Mouse (Mus musculus) olfactory bulb, adult 2 months (tissue): ENCODE measurements around the gene Mtln.

Source experiments
- CTCF ChIP-seq: fragments of 200-500 bp; IDR thresholded peaks from 2 replicates; pipeline ENCODE4 v1.5.1; 2012; ENCODE audit warnings: low read depth, mild to moderate bottlenecking, low read length, moderate library complexity; ENCODE audit not compliant: insufficient read depth
- POLR2A ChIP-seq: fragments of 200-500 bp; IDR thresholded peaks from 2 replicates; pipeline ENCODE4 v1.6.1; 2012; ENCODE audit warnings: mild to moderate bottlenecking, low read depth, low read length, moderate library complexity; ENCODE audit not compliant: insufficient read depth

DNA sequence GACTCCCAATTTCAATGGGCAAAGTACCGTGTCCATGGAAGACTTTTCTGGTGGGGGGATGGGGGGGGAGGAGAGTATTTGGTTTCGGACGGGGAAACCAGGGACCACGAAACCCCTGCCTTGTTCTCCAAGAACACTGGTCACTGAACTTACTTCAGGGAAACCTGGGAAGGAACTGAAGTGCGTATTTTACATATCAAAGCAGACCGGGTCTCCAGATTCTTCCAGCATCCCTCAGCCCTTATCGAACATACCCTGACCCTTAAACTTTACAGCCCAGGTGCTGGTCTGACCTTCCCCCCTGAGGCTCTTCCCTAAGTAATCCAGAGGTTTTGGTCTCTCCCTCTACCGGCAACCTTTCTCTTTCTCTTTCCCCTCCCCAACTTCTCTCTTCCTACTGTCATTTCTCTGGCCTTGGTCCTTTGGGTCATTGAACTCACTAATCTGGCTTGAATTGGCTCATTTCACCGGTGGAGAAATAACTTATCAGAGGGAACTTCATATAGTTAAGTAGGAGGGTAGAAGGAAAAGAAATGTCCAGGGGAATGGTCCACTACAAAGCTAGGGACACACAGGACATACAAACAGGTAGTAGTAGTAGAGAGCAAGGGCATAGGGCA lies 2.5 kb downstream of the Mtln start:
- no peak for TF ChIP-seq CTCF
- no peak for TF ChIP-seq POLR2A
